Mouse (Mus musculus): ENCODE data around the gene Zfhx2.

DNA sequence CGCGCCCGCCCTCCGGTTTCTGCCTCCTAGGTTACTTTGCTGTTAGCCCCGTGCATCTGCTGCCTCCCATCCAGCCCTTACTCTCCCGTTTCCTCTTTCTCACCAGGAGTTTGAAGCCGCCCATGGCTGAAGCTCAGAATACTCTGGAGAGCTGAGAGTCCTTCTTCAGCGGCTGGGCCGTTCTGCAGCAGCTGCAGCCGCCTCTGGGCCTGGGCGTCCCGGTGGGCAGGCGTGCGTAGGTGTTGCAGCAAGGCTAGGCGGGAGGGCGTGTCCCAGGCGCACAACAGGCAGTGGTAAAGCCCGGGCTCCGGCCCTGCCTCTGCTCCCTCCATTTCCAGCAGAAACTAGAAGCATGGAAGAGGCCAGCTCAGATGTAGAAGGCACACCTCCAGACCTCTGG is 20.4 kb downstream of the Zfhx2 start:
- TF ChIP-seq CTCF (IDR thresholded peaks at IDR 0.05; ENCODE audit: low read depth, low read length): no peak
- TF ChIP-seq POLR2A (IDR thresholded peaks at IDR 0.05; ENCODE audit: borderline replicate concordance, low read depth, low read length): no peak
